In the genomic region with DNA sequence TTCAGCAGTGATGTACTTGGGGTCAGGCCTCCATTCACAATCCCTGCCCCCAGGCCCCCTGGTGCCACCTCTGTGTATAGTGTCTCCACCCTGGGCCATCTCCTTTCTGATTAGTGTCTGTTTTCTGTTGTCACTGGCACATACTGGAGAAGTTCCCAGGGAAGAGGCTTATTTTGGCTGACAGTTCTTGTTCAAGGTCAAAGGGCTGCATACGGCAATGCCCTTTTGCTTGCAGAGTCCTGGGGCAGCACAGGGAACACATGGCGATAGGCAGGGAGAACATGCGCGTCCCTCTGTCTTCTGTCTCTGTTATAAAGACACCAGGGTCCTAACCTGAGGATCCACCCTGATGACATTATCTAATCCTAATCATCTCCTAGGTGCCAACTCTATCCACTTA, we compare ENCODE assay signal across 12 mouse cellular contexts.
"Had no signal": no experiment of that assay in that cellular context is flagged by ENCODE, and none has a peak within 500 bp of the region (broad histone marks: within the 10 kb centered on the region; RNA-seq: fewer than 3 reads in every experiment).

No protein-coding gene starts in this region.

- DNase-seq: gastrocnemius, postnatal 14 days; gastrocnemius, postnatal 36 days; heart, adult 2 months; heart, postnatal 10 days; heart, postnatal 4 days; kidney, adult 18-20 months; kidney, adult 8-10 months; kidney, postnatal 10 days; kidney, postnatal 25 days; kidney, postnatal 4 days; liver, embryonic 13.5 days; liver, postnatal 0 days had no signal
